8 mouse cellular contexts compared by ENCODE assay signal in the genomic region with DNA sequence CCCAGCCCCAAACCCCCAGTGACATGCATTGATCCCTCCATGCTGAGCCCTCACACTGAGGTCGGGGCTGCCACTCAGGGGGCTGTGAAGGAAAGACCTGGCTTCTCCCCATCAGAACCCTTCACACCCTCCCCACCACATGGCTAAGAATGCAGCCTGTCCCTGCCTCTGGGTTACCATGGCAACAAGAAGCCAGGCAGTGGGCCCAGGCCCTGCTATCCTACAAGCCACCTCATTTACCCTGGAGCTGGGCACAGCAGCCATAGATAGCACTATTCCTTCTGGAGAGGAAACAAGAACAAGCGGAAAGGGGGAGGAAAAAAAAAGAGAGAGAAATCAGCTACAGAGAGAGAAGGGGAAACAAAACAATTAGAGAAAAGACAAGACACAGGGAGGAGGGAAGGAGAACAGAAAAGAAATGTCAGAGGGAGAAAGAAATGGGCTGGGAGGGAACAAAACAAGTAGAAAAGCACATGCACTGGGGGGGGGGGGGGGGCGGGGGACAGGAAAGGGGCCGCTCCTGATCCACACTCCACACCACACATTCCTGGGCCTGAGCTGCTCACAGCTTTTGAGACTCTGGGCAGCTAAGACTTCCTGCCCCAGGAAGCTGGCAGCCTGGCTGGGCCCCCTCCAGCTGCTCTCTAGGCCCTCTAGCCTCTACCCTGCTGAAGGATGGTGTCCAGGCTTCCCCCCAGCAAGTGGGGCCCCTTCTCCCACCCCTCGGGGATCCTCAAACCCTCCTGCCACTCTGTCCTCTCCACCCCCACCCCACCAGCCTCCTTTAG. TPM values are rescaled to one million over a fixed set of nuclear protein-coding genes. Genes with fewer than 3 reads are reported as not detected.
DNase-seq lines count a peak whose midpoint lies in the region; ATAC-seq lines count a peak whose summit lies in the region.

No protein-coding gene starts in this region.

- H3K27me3 ChIP-seq in embryonic facial prominence, embryonic 12.5 days = no peaks in the 10 kb centered on the region
- no peaks in the 10 kb centered on the region for H3K27me3 ChIP-seq in stomach, embryonic 14.5 days (ENCODE audit: control insufficient read depth, insufficient read depth, low read length)

- no peaks in the 10 kb centered on the region for H3K9me3 ChIP-seq in embryonic facial prominence, embryonic 12.5 days
- H3K9me3 ChIP-seq in stomach, embryonic 14.5 days (ENCODE audit: control insufficient read depth, low read depth, low read length) = no peaks in the 10 kb centered on the region

- H3K36me3 ChIP-seq in embryonic facial prominence, embryonic 12.5 days = no peaks in the 10 kb centered on the region
- no peaks in the 10 kb centered on the region for H3K36me3 ChIP-seq in stomach, embryonic 14.5 days (ENCODE audit: control insufficient read depth, insufficient read depth, low read length)

- intact Hi-C loops in heart, postnatal 10 days (cut with DNase I) = no loop called here

- H3K9ac ChIP-seq in embryonic facial prominence, embryonic 12.5 days = peak overlapping the region; percentile 44; the same call in 1 of the 2 replicates
- H3K9ac ChIP-seq in stomach, embryonic 14.5 days (replicated peaks; ENCODE audit: low read depth, low read length) = no peak overlapping the region

- no peak overlapping the region for H3K4me2 ChIP-seq in embryonic facial prominence, embryonic 12.5 days (replicated peaks)
- no peak overlapping the region for H3K4me2 ChIP-seq in stomach, embryonic 14.5 days (replicated peaks; ENCODE audit: low read depth, low read length)

- ATAC-seq in embryonic facial prominence, embryonic 12.5 days (ENCODE audit: insufficient number of reproducible peaks, insufficient read depth, low FRiP score, low TSS enrichment) = peak; percentile 80
- ATAC-seq in stomach, embryonic 14.5 days (ENCODE audit: insufficient number of reproducible peaks, insufficient read depth, low FRiP score, low read depth) = peak; percentile 72

- peak; percentile 49 for DNase-seq in testis, postnatal 10 days (ENCODE audit: low spot score)
- no peak for DNase-seq in testis, postnatal 14 days (ENCODE audit: low spot score)
- peak; percentile 58 to 70 for DNase-seq in heart, postnatal 10 days
- DNase-seq in layer of hippocampus, postnatal 36 days = peak; percentile 72 to 78
- DNase-seq in lung, postnatal 4 days = peak; percentile 52 to 79
- DNase-seq in kidney, adult 9 months = no peak

- WGBS in embryonic facial prominence, embryonic 12.5 days = 22% methylated on average over 3 of the region's 5 CpGs
- WGBS in stomach, embryonic 14.5 days = 19% methylated on average over 3 of the region's 5 CpGs

- peaks cover 63% of the 10 kb centered on the region for H3K4me1 ChIP-seq in embryonic facial prominence, embryonic 12.5 days
- H3K4me1 ChIP-seq in stomach, embryonic 14.5 days (ENCODE audit: control insufficient read depth, insufficient read depth, low read length) = peaks cover 27% of the 10 kb centered on the region

- no peak overlapping the region for H3K4me3 ChIP-seq in embryonic facial prominence, embryonic 12.5 days
- H3K4me3 ChIP-seq in stomach, embryonic 14.5 days (ENCODE audit: low read depth, low read length) = no peak overlapping the region

- H3K27ac ChIP-seq in embryonic facial prominence, embryonic 12.5 days = peak overlapping the region; percentile 94
- peak overlapping the region; percentile 80 for H3K27ac ChIP-seq in stomach, embryonic 14.5 days (ENCODE audit: low read length)

RNA-seq across cellular contexts. Expression of a gene that starts 18.9 kb away (rescaled TPM):
- polyA plus RNA-seq in embryonic facial prominence, embryonic 12.5 days (2016; fragmentation: Nextera tagmentation; extraction: Ambion mirVana) = 1.9 and 3.0 TPM in 2 replicates
- 10 to 100 TPM; 12.8 to 26.7 TPM for total RNA-seq in heart, postnatal 10 days (2021)
- 10 to 100 TPM; 50.8 to 52.0 TPM for total RNA-seq in layer of hippocampus, postnatal 36 days (2021)
- 3.7 and 3.9 TPM in 2 replicates for polyA plus RNA-seq in stomach, embryonic 14.5 days (2014; fragmentation: Nextera tagmentation; extraction: Ambion mirVana)

RNA-seq across cellular contexts. Expression of a gene that starts 52.3 kb away (rescaled TPM):
- 0.19 TPM in 1 of 2 replicates, not detected in the other for polyA plus RNA-seq in embryonic facial prominence, embryonic 12.5 days (2016; fragmentation: Nextera tagmentation; extraction: Ambion mirVana)
- under 1 TPM; 0.36 to 0.62 TPM for total RNA-seq in heart, postnatal 10 days (2021)
- not detected for total RNA-seq in layer of hippocampus, postnatal 36 days (2021)
- 4.3 and 4.9 TPM in 2 replicates for polyA plus RNA-seq in stomach, embryonic 14.5 days (2014; fragmentation: Nextera tagmentation; extraction: Ambion mirVana)

RNA-seq across cellular contexts. Expression of a gene that starts 55.2 kb away (rescaled TPM):
- polyA plus RNA-seq in embryonic facial prominence, embryonic 12.5 days (2016; fragmentation: Nextera tagmentation; extraction: Ambion mirVana) = 0.58 TPM in 1 of 2 replicates, not detected in the other
- total RNA-seq in heart, postnatal 10 days (2021) = under 1 TPM; 0.29 to 0.60 TPM
- total RNA-seq in layer of hippocampus, postnatal 36 days (2021) = 1 to 10 TPM; 2.8 to 2.9 TPM
- polyA plus RNA-seq in stomach, embryonic 14.5 days (2014; fragmentation: Nextera tagmentation; extraction: Ambion mirVana) = 0.10 TPM in 1 of 2 replicates, not detected in the other

Comparison
In these comparisons a context has a peak if more than half of its experiments do, and no peak if none do; other contexts are left out.
1. DNase-seq: peak in testis, postnatal 10 days (single experiment), heart, postnatal 10 days (2 of 2), layer of hippocampus, postnatal 36 days (2 of 2) and lung, postnatal 4 days (2 of 2); none in testis, postnatal 14 days (single experiment) and kidney, adult 9 months (single experiment).